Mouse (Mus musculus) spleen, adult 2 months (tissue): ENCODE measurements at regions not wholly inside any gene's neighbourhood (a gene's known extent, or its start where the extent isn't known, plus 50 kb on each side); places are given as distances from the start of the nearest gene placed in this dataset.

Source experiments
- CTCF ChIP-seq: fragments of 200-500 bp; IDR thresholded peaks from 2 replicates; pipeline ENCODE4 v1.5.1; 2011; ENCODE audit warnings: mild to moderate bottlenecking, inconsistent platforms; ENCODE audit not compliant: insufficient read depth, insufficient read length, insufficient replicate concordance; ENCODE audit errors: extremely low read depth
- POLR2A ChIP-seq: fragments of 200-500 bp; IDR thresholded peaks from 2 replicates; pipeline ENCODE4 v1.6.1; 2011; ENCODE audit warnings: low read depth, low read length, inconsistent platforms

- no peak for TF ChIP-seq CTCF
- TF ChIP-seq POLR2A, result no peak
These were observed 200.6 kb downstream of the Rwdd3 start for GRCm38 (mm10) chr3:120970746-120971466.
